Mouse (Mus musculus) lung, adult 2 months (tissue): ENCODE measurements around the gene Ikzf1.

Experiments used
- CTCF ChIP-seq: fragments of 200-500 bp; IDR thresholded peaks from 2 replicates; pipeline ENCODE4 v1.5.1; 2011; ENCODE audit warnings: mild to moderate bottlenecking, low read length, control low read depth; ENCODE audit not compliant: insufficient read depth
- POLR2A ChIP-seq: fragments of 200-500 bp; IDR thresholded peaks from 2 replicates; pipeline ENCODE4 v1.6.1; 2011; ENCODE audit warnings: low read depth, mild to moderate bottlenecking, control low read depth, low read length, borderline replicate concordance; ENCODE audit errors: extremely low read depth

- TF ChIP-seq POLR2A (no peak), CTCF (no peak)
These were observed at the start of gene Ikzf1 for GRCm38 (mm10) chr11:11684930-11685852.
